Mouse (Mus musculus) T-cell, adult 2 months (primary cell): ENCODE data around the gene Cd3eap.

Experiments used
- DNase-seq: peaks from one replicate; pipeline ENCODE4 v3.0.0; 2022; ENCODE audit warnings: low spot score

Cd3eap gene

GRCm38 (mm10) chr7:19361720-19362119, 2.4 kb upstream of the Cd3eap start:
- peak; percentile 83 for DNase-seq

GRCm38 (mm10) chr7:19360944-19361343, 1.7 kb upstream of the Cd3eap start:
- peak; percentile 50 for DNase-seq

- DNase-seq = no peak
Observed at GRCm38 (mm10) chr7:19359892-19360641, 784 bp upstream of the Cd3eap start.

- DNase-seq = no peak
Observed at GRCm38 (mm10) chr7:19358634-19359033, 649 bp downstream of the Cd3eap start.

- no peak for DNase-seq
Observed at GRCm38 (mm10) chr7:19357381-19358375, 1.6 kb downstream of the Cd3eap start.

- DNase-seq = no peak
Observed at GRCm38 (mm10) chr7:19356311-19356710, 3.0 kb downstream of the Cd3eap start.

- DNase-seq = no peak
Observed at GRCm38 (mm10) chr7:19354991-19355390, 4.3 kb downstream of the Cd3eap start.

- DNase-seq = no peak
Observed at GRCm38 (mm10) chr7:19350221-19350620, 9.1 kb downstream of the Cd3eap start.

GRCm38 (mm10) chr7:19349188-19349915, 9.9 kb downstream of the Cd3eap start:
- no peak for DNase-seq

- peak; percentile 97 for DNase-seq
Observed at GRCm38 (mm10) chr7:19344938-19345471, 14.3 kb downstream of the Cd3eap start.

- DNase-seq = peak; percentile 15
Observed at GRCm38 (mm10) chr7:19344237-19344847, 14.9 kb downstream of the Cd3eap start, which contains the start of gene Ercc1. Gene Ercc1 (plus strand): TSS chr7:19344778.

- peak; percentile 63 for DNase-seq
Observed at GRCm38 (mm10) chr7:19343210-19343808, 16.0 kb downstream of the Cd3eap start.

- peak; percentile 68 for DNase-seq
Observed at GRCm38 (mm10) chr7:19342481-19343027, 16.7 kb downstream of the Cd3eap start.

- DNase-seq = no peak
Observed at GRCm38 (mm10) chr7:19341761-19342409, 17.4 kb downstream of the Cd3eap start.

GRCm38 (mm10) chr7:19341250-19341649, 18.0 kb downstream of the Cd3eap start:
- no peak for DNase-seq

- no peak for DNase-seq
Observed at GRCm38 (mm10) chr7:19338596-19338995, 20.7 kb downstream of the Cd3eap start.

GRCm38 (mm10) chr7:19338060-19338459, 21.2 kb downstream of the Cd3eap start:
- no peak for DNase-seq

- DNase-seq = no peak
Observed at GRCm38 (mm10) chr7:19337122-19337521, 22.2 kb downstream of the Cd3eap start.

- DNase-seq = no peak
Observed at GRCm38 (mm10) chr7:19335583-19335982, 23.7 kb downstream of the Cd3eap start.

GRCm38 (mm10) chr7:19332709-19333352, 26.5 kb downstream of the Cd3eap start:
- peak; percentile 75 for DNase-seq
